ENCODE assay signal across 26 mouse cellular contexts in genomic region chr5:23859087-23859718, GRCm38 (mm10). TPM values are rescaled to one million over a fixed set of nuclear protein-coding genes. Genes with fewer than 3 reads are reported as not detected.
DNase-seq lines count a peak whose midpoint lies in the region; ATAC-seq and TF ChIP-seq lines count a peak whose summit lies in the region.
"Had no signal": no experiment of that assay in that cellular context is flagged by ENCODE, and none has a peak within 500 bp of the region (broad histone marks: within the 10 kb centered on the region; RNA-seq: fewer than 3 reads in every experiment).

No protein-coding gene starts in this region.

- ATAC-seq in lung, embryonic 14.5 days (ENCODE audit: insufficient read depth), result no peak
- ATAC-seq: activated CD4-positive, CD25-positive, alpha-beta regulatory T cell, adult 4 months; CD4-positive, CD25-positive, alpha-beta regulatory T cell, adult 4 months; forebrain, embryonic 14.5 days; forebrain, postnatal 0 days; hindbrain, postnatal 0 days; inflammation-experienced regulatory T-cells, adult 6 months had no signal

- TF ChIP-seq RAD21 in MEL (IDR thresholded peaks at IDR 0.05; ENCODE audit: low read depth, low read length), result no peak

- H3K27me3 ChIP-seq in heart, embryonic 10.5 days (ENCODE audit: insufficient read depth, poor library complexity, severe bottlenecking), result no peaks in the 10 kb centered on the region
- H3K27me3 ChIP-seq in lung, embryonic 14.5 days (ENCODE audit: insufficient read depth, low read length), result no peaks in the 10 kb centered on the region
- H3K27me3 ChIP-seq in E14TG2a.4 (ENCODE audit: insufficient read depth, low read length) (no peaks in the 10 kb centered on the region), MEL (ENCODE audit: control insufficient read depth in 1 of 2, insufficient read depth in 2 of 2, low read length in 2 of 2) (no peaks in the 10 kb centered on the region)
- H3K27me3 ChIP-seq: embryonic facial prominence, embryonic 12.5 days; embryonic facial prominence, embryonic 15.5 days had no signal

- TF ChIP-seq CTCF in lung, embryonic 14.5 days (IDR thresholded peaks at IDR 0.05; ENCODE audit: low read depth), result no peak
- no peak for TF ChIP-seq CTCF in E14TG2a.4 (conservative IDR thresholded peaks at IDR 0.05; ENCODE audit: low read length)
- TF ChIP-seq CTCF in MEL (IDR thresholded peaks at IDR 0.05 in 2 of 3, conservative IDR thresholded peaks at IDR 0.05 in 1 of 3; ENCODE audit: control insufficient read depth in 1 of 3, insufficient read depth in 1 of 3, low read depth in 2 of 3, low read length in 3 of 3, poor library complexity in 1 of 3, severe bottlenecking in 1 of 3), result no peak

- no peak overlapping the region for H3K27ac ChIP-seq in heart, embryonic 10.5 days
- no peak overlapping the region for H3K27ac ChIP-seq in lung, embryonic 14.5 days (ENCODE audit: low read depth)
- no peak overlapping the region for H3K27ac ChIP-seq in MEL (ENCODE audit: control insufficient read depth, low read depth, low read length)
- H3K27ac ChIP-seq: embryonic facial prominence, embryonic 12.5 days; embryonic facial prominence, embryonic 15.5 days; gastrocnemius, adult 2 months; heart, adult 2 months; hindbrain, embryonic 14.5 days; hindbrain, postnatal 0 days had no signal

- H3K36me3 ChIP-seq in heart, embryonic 10.5 days, result peaks cover 57% of the 10 kb centered on the region
- peaks cover 51% of the 10 kb centered on the region for H3K36me3 ChIP-seq in lung, embryonic 14.5 days (ENCODE audit: insufficient read depth)
- H3K36me3 ChIP-seq in E14TG2a.4 (ENCODE audit: insufficient read depth, low read length) (peaks cover 27% of the 10 kb centered on the region), MEL (ENCODE audit: control insufficient read depth in 1 of 2, insufficient read depth in 2 of 2, low read length in 2 of 2) (peaks cover 0 to 5% of the 10 kb centered on the region in 2 experiments; a peak in 2 of 4 replicates)

- no peak overlapping the region for H3K4me2 ChIP-seq in lung, embryonic 14.5 days
- H3K4me2 ChIP-seq: embryonic facial prominence, embryonic 12.5 days; embryonic facial prominence, embryonic 15.5 days; heart, embryonic 11.5 days; hindbrain, embryonic 14.5 days had no signal

- TF ChIP-seq EP300 in MEL (IDR thresholded peaks at IDR 0.05; ENCODE audit: low read depth in 1 of 2, low read length in 2 of 2), result no peak

- intact Hi-C loops in heart, postnatal 14 days (cut with DNase I), result loop anchor here (10.0 kb wide), 1 partner anchor 306 kb away; the partner anchor contains the start of gene Nupl2
- intact Hi-C loops in left cerebral cortex, postnatal 25 days (cut with DNase I), result no loop called here

- 0 out of 2 replicates have a peak, but pooled peaks cover 1% of the 10 kb centered on the region for H3K4me1 ChIP-seq in heart, embryonic 10.5 days
- 0 out of 2 replicates have a peak, but pooled peaks cover 2% of the 10 kb centered on the region for H3K4me1 ChIP-seq in lung, embryonic 14.5 days (ENCODE audit: insufficient read depth)
- H3K4me1 ChIP-seq in E14TG2a.4 (replicated peaks; ENCODE audit: low read depth, low read length) (peaks cover 32% of the 10 kb centered on the region), MEL (ENCODE audit: control insufficient read depth in 1 of 2, insufficient read depth in 2 of 2, low read length in 2 of 2) (no peaks in the 10 kb centered on the region)
- H3K4me1 ChIP-seq: embryonic facial prominence, embryonic 12.5 days; embryonic facial prominence, embryonic 15.5 days had no signal

- H3K9ac ChIP-seq in lung, embryonic 14.5 days, result no peak overlapping the region
- H3K9ac ChIP-seq in MEL (ENCODE audit: control insufficient read depth, low read depth, low read length, poor library complexity, severe bottlenecking), result no peak overlapping the region
- H3K9ac ChIP-seq: embryonic facial prominence, embryonic 12.5 days; embryonic facial prominence, embryonic 15.5 days; forebrain, postnatal 0 days; hindbrain, embryonic 14.5 days had no signal

- 92% methylated on average over 1 of the region's 1 CpGs for WGBS in heart, embryonic 10.5 days
- 81% methylated on average over 1 of the region's 1 CpGs for WGBS in lung, embryonic 14.5 days

- H3K4me3 ChIP-seq in heart, embryonic 10.5 days, result no peak overlapping the region
- no peak overlapping the region for H3K4me3 ChIP-seq in lung, embryonic 14.5 days (ENCODE audit: low read depth, low read length)
- H3K4me3 ChIP-seq in E14TG2a.4 (replicated peaks; ENCODE audit: low read length), result peak overlapping the region; percentile 35; the same call in 1 of the 2 replicates
- no peak overlapping the region for H3K4me3 ChIP-seq in MEL (ENCODE audit: control insufficient read depth in 1 of 2, insufficient read depth in 1 of 2, low read depth in 2 of 2, low read length in 2 of 2)
- H3K4me3 ChIP-seq: embryonic facial prominence, embryonic 12.5 days; embryonic facial prominence, embryonic 15.5 days; gastrocnemius, adult 2 months; heart, adult 2 months had no signal

- no peaks in the 10 kb centered on the region for H3K9me3 ChIP-seq in heart, embryonic 10.5 days
- H3K9me3 ChIP-seq in lung, embryonic 14.5 days (ENCODE audit: low read depth, low read length), result no peaks in the 10 kb centered on the region
- no peaks in the 10 kb centered on the region for H3K9me3 ChIP-seq in E14TG2a.4 (ENCODE audit: low read length)
- H3K9me3 ChIP-seq in MEL (replicated peaks; ENCODE audit: insufficient read depth, low read length), result no peaks in the 10 kb centered on the region
- H3K9me3 ChIP-seq: embryonic facial prominence, embryonic 12.5 days; embryonic facial prominence, embryonic 15.5 days had no signal

- peak; percentile 60 for DNase-seq in heart, embryonic 10.5 days (ENCODE audit: low spot score)
- DNase-seq in heart, postnatal 14 days, result no peak
- DNase-seq in lung, embryonic 14.5 days, result peak; percentile 4
- no peak for DNase-seq in lung, postnatal 10 days
- peak; percentile 8 for DNase-seq in MEL (ENCODE audit: low read depth, low spot score)
- DNase-seq in thymus, postnatal 36 days, result no peak
- DNase-seq in left cerebral cortex, postnatal 25 days (ENCODE audit: low spot score in 2 of 2), result no peak
- DNase-seq: adrenal gland, adult 8-10 months; adrenal gland, postnatal 25 days; cerebellum, adult 11-12 months; cerebellum, adult 8-10 months; cerebellum, postnatal 36 days; gastrocnemius, adult 2 months; gastrocnemius, postnatal 14 days; heart, adult 2 months had no signal

- H3K79me2 ChIP-seq in MEL (ENCODE audit: control insufficient read depth, insufficient read depth, low read length, poor library complexity), result no peaks in the 10 kb centered on the region

- TF ChIP-seq POLR2A in MEL (IDR thresholded peaks at IDR 0.05; ENCODE audit: control insufficient read depth in 1 of 2, insufficient read depth in 1 of 2, low read depth in 1 of 2, low read length in 2 of 2, poor library complexity in 1 of 2), result no peak

TF ChIP-seq in MEL, 35 proteins besides CTCF, POLR2A, EP300 and RAD21:
- TF ChIP-seq MAX (IDR thresholded peaks at IDR 0.05; ENCODE audit: low read length) (no peak), ZMIZ1 (IDR thresholded peaks at IDR 0.05; ENCODE audit: low read depth, low read length) (0 out of 2 replicates have a peak, but pooled peaks have one; percentile 35), NELFE (IDR thresholded peaks at IDR 0.05; ENCODE audit: low read depth, low read length) (no peak), E2F4 (IDR thresholded peaks at IDR 0.05; ENCODE audit: borderline replicate concordance, low read depth, low read length) (no peak), ZC3H11A (IDR thresholded peaks at IDR 0.05; ENCODE audit: low read depth, low read length) (no peak), MAFK (IDR thresholded peaks at IDR 0.05; ENCODE audit: borderline replicate concordance, low read depth, low read length) (no peak), MXI1 (IDR thresholded peaks at IDR 0.05; ENCODE audit: low read depth, low read length) (no peak), JUND (IDR thresholded peaks at IDR 0.05; ENCODE audit: low read depth, low read length) (no peak), ZKSCAN1 (IDR thresholded peaks at IDR 0.05; ENCODE audit: low read depth, low read length) (no peak), POLR2AphosphoS5 (IDR thresholded peaks at IDR 0.05; ENCODE audit: borderline replicate concordance, low read depth, low read length) (no peak), ETS1 (IDR thresholded peaks at IDR 0.05; ENCODE audit: low read depth, low read length) (no peak), ZNF384 (IDR thresholded peaks at IDR 0.05; ENCODE audit: low read depth, low read length) (no peak), USF2 (IDR thresholded peaks at IDR 0.05; ENCODE audit: borderline replicate concordance in 1 of 2, insufficient read depth in 1 of 2, low read depth in 1 of 2, low read length in 2 of 2) (no peak), SIN3A (IDR thresholded peaks at IDR 0.05; ENCODE audit: low read length) (0 out of 2 replicates have a peak, but pooled peaks have one; percentile 13), GATA1 (IDR thresholded peaks at IDR 0.05; ENCODE audit: low read depth, low read length) (no peak)

RNA-seq across cellular contexts. Expression of gene Tomm7, which starts 15.2 kb away (rescaled TPM):
- 97.3 and 108 TPM in 2 replicates for polyA plus RNA-seq in heart, embryonic 10.5 days (2016; fragmentation: Nextera tagmentation; extraction: Ambion mirVana)
- total RNA-seq in heart, postnatal 14 days (2021), result 100 to 1,000 TPM in 1 of 2 experiments, 10 to 100 TPM in 1; 96.8 to 105 TPM
- polyA plus RNA-seq in lung, embryonic 14.5 days (2014; fragmentation: Nextera tagmentation; extraction: Ambion mirVana), result 108 and 112 TPM in 2 replicates
- 239 and 264 TPM in 2 replicates for total RNA-seq in MEL (2012; rRNA removed)
- 100 to 1,000 TPM in 1 of 2 experiments, not detected in 1; 194 TPM for polyA plus RNA-seq in MEL (2012; ENCODE audit: insufficient read depth in 1 of 2, insufficient read length in 2 of 2, low read depth in 1 of 2, low replicate concordance in 2 of 2, missing spikeins in 1 of 2)
- total RNA-seq in left cerebral cortex, postnatal 25 days (2021), result 10 to 100 TPM; 82.3 to 88.1 TPM

Comparison
In these comparisons a context has a peak if more than half of its experiments do, and no peak if none do; other contexts are left out.
1. DNase-seq: peak in heart, embryonic 10.5 days (single experiment), lung, embryonic 14.5 days (single experiment) and MEL (single experiment); none in heart, postnatal 14 days (0 of 2), lung, postnatal 10 days (single experiment), thymus, postnatal 36 days (0 of 2) and left cerebral cortex, postnatal 25 days (0 of 2).